Mouse (Mus musculus): ENCODE results near the gene Tgm2.
A peak's percentile ranks its signal among the peaks of the same experiment; 100 is the strongest.

Tgm2 gene

DNA sequence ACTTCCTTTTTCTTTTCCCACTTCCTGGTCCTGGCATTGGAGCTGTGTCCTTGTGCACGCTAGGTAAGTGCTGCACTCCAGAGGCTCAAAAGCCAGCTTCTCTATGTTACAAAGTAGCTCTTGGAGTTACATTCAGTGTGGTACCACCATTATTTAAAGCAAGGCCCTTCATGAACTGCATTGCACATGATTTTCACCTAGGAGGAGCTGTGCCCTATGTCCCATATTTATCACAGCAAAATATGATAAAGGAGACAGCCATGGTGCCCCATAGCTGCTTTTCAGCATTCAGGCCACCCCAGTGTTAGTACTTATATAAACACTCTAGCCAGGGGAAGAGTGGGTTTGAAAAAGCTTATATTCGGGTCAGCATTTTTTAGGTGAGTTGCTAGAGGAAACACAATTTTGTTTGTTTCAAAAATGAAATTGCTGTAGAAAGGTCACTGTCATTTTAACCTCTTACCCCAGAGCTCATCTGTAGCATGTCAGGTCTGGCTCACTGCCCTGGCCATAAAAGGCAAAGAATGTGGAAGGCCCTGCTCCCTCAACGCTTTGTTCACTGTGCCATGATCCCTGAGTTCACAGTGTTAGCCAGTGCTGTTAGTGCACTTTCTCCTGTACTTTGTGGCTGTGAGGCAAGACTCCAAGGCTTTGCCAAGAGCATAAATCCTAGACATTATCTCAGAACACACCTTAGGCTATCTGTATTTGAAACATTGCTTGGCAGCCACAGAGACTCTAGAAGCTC is 75.2 kb downstream of the Tgm2 start:
- DNase-seq (ENCODE audit: extremely low read depth, low read depth), result no peak

DNA sequence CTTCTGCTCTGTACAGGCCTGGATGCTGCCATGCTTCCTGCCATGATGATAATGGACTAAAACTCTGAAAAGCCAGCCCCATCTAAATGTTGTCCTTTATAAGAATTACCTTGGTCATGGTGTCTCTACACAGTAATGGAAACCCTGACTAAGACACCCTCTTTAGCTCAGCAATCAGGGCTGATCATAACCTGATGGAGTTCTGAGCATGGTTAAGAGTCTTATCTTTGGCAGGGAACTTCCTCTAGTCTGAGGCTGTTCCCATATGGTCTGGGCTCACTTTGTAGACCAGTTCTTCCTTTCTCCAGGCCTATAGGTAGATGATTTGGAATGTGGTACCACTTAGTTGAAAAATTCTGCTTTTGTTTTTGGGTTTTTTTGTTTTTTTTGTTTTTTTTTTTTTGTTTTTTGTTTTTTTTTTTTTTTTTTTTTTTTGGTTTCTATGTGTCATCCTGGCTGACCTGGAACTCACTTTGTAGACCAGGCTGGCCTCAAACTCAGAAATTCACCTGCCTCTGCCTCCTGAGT is 77.7 kb downstream of the Tgm2 start:
- DNase-seq (ENCODE audit: extremely low read depth, low read depth), result peak; percentile 10

DNA sequence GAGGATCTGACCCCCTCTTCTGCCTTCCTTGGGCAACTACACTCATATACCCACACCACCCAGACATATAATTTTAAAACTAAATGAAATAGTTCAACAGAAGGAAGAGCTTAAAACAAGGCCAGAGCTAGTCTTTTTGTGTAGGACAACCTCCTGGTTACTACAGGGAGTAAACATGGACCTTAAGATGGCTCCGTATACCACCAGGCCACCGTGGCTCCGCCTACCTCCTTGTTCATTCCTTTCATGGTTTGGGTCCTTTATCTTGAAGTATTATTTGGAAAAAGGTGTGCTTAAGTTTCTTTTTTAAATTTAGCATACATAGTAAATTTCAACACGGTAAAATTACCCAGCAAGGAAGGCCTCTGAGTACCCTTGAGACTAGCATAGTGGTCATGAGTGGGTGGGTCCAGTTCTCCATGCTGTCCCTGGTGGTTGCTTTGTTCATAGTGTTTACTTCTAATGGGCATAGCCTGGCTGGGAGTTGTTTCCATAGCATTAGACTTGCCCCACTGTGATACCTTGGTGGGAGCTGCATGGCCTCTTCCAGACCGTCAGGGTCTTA is 78.9 kb downstream of the Tgm2 start:
- DNase-seq (ENCODE audit: extremely low read depth, low read depth), result no peak

DNA sequence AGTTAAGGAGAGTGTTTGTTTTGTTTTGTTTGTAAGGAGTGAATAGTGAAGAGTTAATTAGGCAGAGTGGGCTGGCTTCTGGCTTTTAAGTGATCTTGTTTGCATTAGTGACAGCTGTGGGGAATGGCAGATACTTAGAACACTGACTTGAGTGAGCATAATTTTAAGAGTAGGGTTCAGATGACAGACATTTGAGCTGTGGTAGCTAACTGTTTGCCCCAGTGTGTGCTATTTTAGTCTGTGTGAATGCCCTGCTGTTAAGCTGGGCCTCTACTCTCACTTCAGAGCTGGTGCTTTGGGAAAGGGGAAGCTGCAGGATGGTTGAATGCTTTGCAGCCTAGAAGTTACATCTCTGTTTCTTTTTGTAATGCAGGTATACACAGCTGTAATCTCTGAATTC is 79.8 kb downstream of the Tgm2 start:
- no peak for DNase-seq (ENCODE audit: extremely low read depth, low read depth)

Measured in MEL-GATA-1-ER (cell line).